28 mouse cellular contexts compared by ENCODE assay signal in the genomic region with DNA sequence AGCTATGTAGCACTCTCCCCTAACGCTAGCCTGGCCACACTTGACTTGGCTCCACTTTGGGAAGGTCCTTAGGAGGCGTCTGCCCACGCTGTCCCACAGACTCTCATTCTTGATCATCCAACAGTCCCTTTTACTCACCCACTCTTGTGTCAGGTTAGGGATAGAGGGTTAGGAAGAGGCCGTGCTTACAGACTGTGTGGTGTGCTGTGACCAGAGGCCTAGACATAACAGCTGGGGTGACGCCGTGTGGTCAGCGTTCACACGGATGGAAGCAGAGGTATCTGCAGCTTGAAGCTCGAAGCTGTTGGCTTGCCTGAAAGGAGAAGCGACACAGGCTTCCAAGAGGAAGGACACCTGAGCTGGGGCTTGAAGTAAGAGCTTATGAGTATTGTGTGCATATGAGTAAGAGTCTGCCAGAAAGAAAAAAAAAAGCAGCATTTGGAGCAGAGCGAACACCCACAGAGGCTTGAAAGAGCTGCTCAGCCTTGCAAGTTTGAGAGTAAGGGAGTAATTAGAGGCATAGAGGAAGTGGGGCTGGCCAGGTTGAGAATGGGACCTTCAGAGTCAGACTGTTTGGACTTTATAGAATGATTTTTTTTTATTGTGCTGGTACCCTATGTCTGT. TPM values are rescaled to one million over a fixed set of nuclear protein-coding genes. Genes with fewer than 3 reads are reported as not detected.
DNase-seq lines count a peak whose midpoint lies in the region; ATAC-seq and TF ChIP-seq lines count a peak whose summit lies in the region.
"Had no signal": no experiment of that assay in that cellular context is flagged by ENCODE, and none has a peak within 500 bp of the region (broad histone marks: within the 10 kb centered on the region; RNA-seq: fewer than 3 reads in every experiment).

No protein-coding gene starts in this region.

- ATAC-seq in forebrain, embryonic 15.5 days (replicated peaks) = no peak
- ATAC-seq: intestine, postnatal 0 days; midbrain, embryonic 13.5 days had no signal

- no peak for DNase-seq in left cerebral cortex, adult 2 months (ENCODE audit: extremely low spot score in 1 of 2, low spot score in 2 of 2)
- DNase-seq in left cerebral cortex, adult 8-10 months (ENCODE audit: low spot score in 2 of 2) = no peak
- DNase-seq in thymus, postnatal 0 days (ENCODE audit: low spot score) = peak; percentile 22
- no peak for DNase-seq in thymus, postnatal 25 days
- DNase-seq in naive thymus-derived CD4-positive, alpha-beta T cell, adult 2 months (ENCODE audit: low read depth) = peak; percentile 32
- no peak for DNase-seq in gastrocnemius, adult 8-10 months (ENCODE audit: low spot score in 2 of 2)
- DNase-seq: adrenal gland, postnatal 25 days; cerebellum, adult 8-10 months; cerebellum, postnatal 25 days; heart, adult 2 months; heart, postnatal 4 days; kidney, adult 9 months; kidney, postnatal 10 days; layer of hippocampus, adult 9-11 months; lung, postnatal 36 days; right cerebral cortex, postnatal 4 days; thymus, postnatal 4 days had no signal

- H3K4me2 ChIP-seq in forebrain, embryonic 15.5 days (replicated peaks) = no peak overlapping the region
- H3K4me2 ChIP-seq: embryonic facial prominence, embryonic 15.5 days; forebrain, embryonic 12.5 days; heart, embryonic 12.5 days; hindbrain, embryonic 13.5 days; limb, embryonic 13.5 days; liver, embryonic 11.5 days; lung, embryonic 15.5 days; midbrain, embryonic 13.5 days had no signal

- intact Hi-C loops in left cerebral cortex, adult 2 months (cut with DNase I) = loop anchor here (10.0 kb wide), 1 partner anchor 199 kb away; no protein-coding TSS in a partner anchor

- WGBS in forebrain, embryonic 15.5 days = 93% methylated on average over 11 of the region's 11 CpGs

- peaks cover 9% of the 10 kb centered on the region for H3K4me1 ChIP-seq in forebrain, embryonic 15.5 days
- H3K4me1 ChIP-seq: embryonic facial prominence, embryonic 10.5 days; embryonic facial prominence, embryonic 15.5 days; lung, embryonic 15.5 days had no signal

- no peaks in the 10 kb centered on the region for H3K9me3 ChIP-seq in forebrain, embryonic 15.5 days
- H3K9me3 ChIP-seq: embryonic facial prominence, embryonic 15.5 days; hindbrain, embryonic 13.5 days; lung, embryonic 15.5 days had no signal

- H3K4me3 ChIP-seq in left cerebral cortex, adult 2 months = no peak overlapping the region
- H3K4me3 ChIP-seq in forebrain, embryonic 15.5 days = no peak overlapping the region
- H3K4me3 ChIP-seq: embryonic facial prominence, embryonic 10.5 days; embryonic facial prominence, embryonic 15.5 days; forebrain, embryonic 12.5 days; heart, adult 2 months; heart, embryonic 12.5 days; hindbrain, embryonic 13.5 days; limb, embryonic 13.5 days; lung, embryonic 15.5 days; midbrain, embryonic 13.5 days had no signal

- peak overlapping the region; percentile 76 for H3K27ac ChIP-seq in left cerebral cortex, adult 2 months
- H3K27ac ChIP-seq in forebrain, embryonic 15.5 days (replicated peaks) = no peak overlapping the region
- H3K27ac ChIP-seq: embryonic facial prominence, embryonic 10.5 days; embryonic facial prominence, embryonic 15.5 days; forebrain, embryonic 12.5 days; heart, adult 2 months; hindbrain, embryonic 13.5 days; limb, embryonic 13.5 days; lung, embryonic 15.5 days; midbrain, embryonic 13.5 days had no signal

- 0 out of 2 replicates have a peak, but pooled peaks cover 4% of the 10 kb centered on the region for H3K36me3 ChIP-seq in forebrain, embryonic 15.5 days
- H3K36me3 ChIP-seq: embryonic facial prominence, embryonic 10.5 days; embryonic facial prominence, embryonic 15.5 days; forebrain, embryonic 12.5 days; limb, embryonic 13.5 days; lung, embryonic 15.5 days; midbrain, embryonic 13.5 days had no signal

- H3K27me3 ChIP-seq in forebrain, embryonic 15.5 days = no peaks in the 10 kb centered on the region
- H3K27me3 ChIP-seq: embryonic facial prominence, embryonic 15.5 days; forebrain, embryonic 12.5 days; heart, embryonic 12.5 days; hindbrain, embryonic 13.5 days; limb, embryonic 13.5 days; lung, embryonic 15.5 days; midbrain, embryonic 13.5 days had no signal

- no peak for TF ChIP-seq CTCF in left cerebral cortex, adult 2 months (IDR thresholded peaks at IDR 0.05)

- H3K9ac ChIP-seq in forebrain, embryonic 15.5 days (replicated peaks) = no peak overlapping the region
- H3K9ac ChIP-seq: embryonic facial prominence, embryonic 15.5 days; forebrain, embryonic 12.5 days; heart, embryonic 12.5 days; hindbrain, embryonic 13.5 days; limb, embryonic 13.5 days; lung, embryonic 15.5 days; midbrain, embryonic 13.5 days had no signal

RNA-seq across cellular contexts. Expression of gene Fam83d, which starts 24.3 kb away (rescaled TPM):
- total RNA-seq in left cerebral cortex, adult 2 months (2021) = 1 to 10 TPM; 1.2 to 1.6 TPM
- total RNA-seq in left cerebral cortex, adult 8-10 months (2022) = 1 to 10 TPM; 1.2 to 2.5 (median 1.3) TPM
- polyA plus RNA-seq in thymus, postnatal 0 days (2015; fragmentation: Nextera tagmentation; extraction: Ambion mirVana) = 18.7 and 19.8 TPM in 2 replicates
- 1 to 10 TPM in 3 of 4 experiments, under 1 TPM in 1; 0.94 to 4.2 (median 2.6) TPM for total RNA-seq in gastrocnemius, adult 8-10 months (2022)
- polyA plus RNA-seq in forebrain, embryonic 15.5 days (2015; fragmentation: Nextera tagmentation; extraction: Ambion mirVana) = 22.0 and 22.8 TPM in 2 replicates

RNA-seq across cellular contexts. Expression of gene Dhx35, which starts 51.0 kb away (rescaled TPM):
- total RNA-seq in left cerebral cortex, adult 2 months (2021) = 10 to 100 TPM; 20.6 to 20.9 TPM
- 10 to 100 TPM; 18.5 to 24.0 (median 20.4) TPM for total RNA-seq in left cerebral cortex, adult 8-10 months (2022)
- 9.3 and 11.1 TPM in 2 replicates for polyA plus RNA-seq in thymus, postnatal 0 days (2015; fragmentation: Nextera tagmentation; extraction: Ambion mirVana)
- 10 to 100 TPM in 2 of 4 experiments, 1 to 10 TPM in 2; 6.8 to 13.9 (median 8.7) TPM for total RNA-seq in gastrocnemius, adult 8-10 months (2022)
- polyA plus RNA-seq in forebrain, embryonic 15.5 days (2015; fragmentation: Nextera tagmentation; extraction: Ambion mirVana) = 17.1 and 17.3 TPM in 2 replicates

Comparison
In these comparisons a context has a peak if more than half of its experiments do, and no peak if none do; other contexts are left out.
1. DNase-seq: peak in thymus, postnatal 0 days (single experiment) and naive thymus-derived CD4-positive, alpha-beta T cell, adult 2 months (single experiment); none in left cerebral cortex, adult 2 months (0 of 2), left cerebral cortex, adult 8-10 months (0 of 2), thymus, postnatal 25 days (single experiment) and gastrocnemius, adult 8-10 months (0 of 2).